Mouse (Mus musculus): ENCODE measurements at regions not wholly inside any gene's neighbourhood (a gene's known extent, or its start where the extent isn't known, plus 50 kb on each side); places are given as distances from the start of the nearest gene placed in this dataset.
A peak's percentile ranks its signal among the peaks of the same experiment; 100 is the strongest.

GRCm38 (mm10) chrX:61046700-61047099 is 138.7 kb downstream of the Cdr1 start:
- Histone ChIP-seq H3K4me2 (ENCODE audit: low read depth, low read length) (no peak overlapping the region), H3K4me1 (ENCODE audit: insufficient read depth) (no peaks in the 10 kb centered on the region), H3K9ac (replicated peaks) (no peak overlapping the region), H3K4me3 (ENCODE audit: low read depth, low read length) (no peak overlapping the region), H3K27ac (ENCODE audit: low read depth) (no peak overlapping the region), H3K27me3 (ENCODE audit: insufficient read depth, low read length) (no peaks in the 10 kb centered on the region), H3K9me3 (ENCODE audit: low read length) (no peaks in the 10 kb centered on the region), H3K36me3 (replicated peaks; ENCODE audit: insufficient read depth, low read length) (no peaks in the 10 kb centered on the region)
- ATAC-seq (no peak), DNase-seq (no peak)
- 15% methylated on average over 6 of the region's 6 CpGs for WGBS (ENCODE audit: insufficient replicate concordance)
- TF ChIP-seq EP300 (IDR thresholded peaks at IDR 0.05; ENCODE audit: low read depth) (no peak), CTCF (IDR thresholded peaks at IDR 0.05; ENCODE audit: low read depth) (peak; percentile 57)

- DNase-seq, result no peak
- H3K9me3 ChIP-seq (ENCODE audit: low read length), result no peaks in the 10 kb centered on the region
- H3K4me1 ChIP-seq (ENCODE audit: insufficient read depth), result no peaks in the 10 kb centered on the region
- no peak overlapping the region for H3K27ac ChIP-seq (ENCODE audit: low read depth)
- TF ChIP-seq CTCF (IDR thresholded peaks at IDR 0.05; ENCODE audit: low read depth) (no peak), EP300 (IDR thresholded peaks at IDR 0.05; ENCODE audit: low read depth) (no peak)
- whole genome bisulfite sequencing (ENCODE audit: insufficient replicate concordance), result 52% methylated on average over 8 of the region's 8 CpGs
- no peaks in the 10 kb centered on the region for H3K36me3 ChIP-seq (replicated peaks; ENCODE audit: insufficient read depth, low read length)
- no peak overlapping the region for H3K4me3 ChIP-seq (ENCODE audit: low read depth, low read length)
- H3K27me3 ChIP-seq (ENCODE audit: insufficient read depth, low read length), result no peaks in the 10 kb centered on the region
- H3K9ac ChIP-seq (replicated peaks), result no peak overlapping the region
- no peak overlapping the region for H3K4me2 ChIP-seq (ENCODE audit: low read depth, low read length)
- no peak for ATAC-seq
Measured at GRCm38 (mm10) chrX:61043147-61043546, 142.2 kb downstream of the Cdr1 start.

Data from liver, postnatal 0 days (tissue).